Mouse (Mus musculus) T-helper 1 cell (primary cell): ENCODE measurements around the gene Kcnq1.

Source experiments
- in situ Hi-C: fragments of 300-600 bp; cut with MboI, MseI; formaldehyde crosslinking; loops from one replicate; pipeline ENCODE4 v1.15.1; 2025; ENCODE audit warnings: high pct_unique_total_duplicates

Kcnq1 gene

DNA sequence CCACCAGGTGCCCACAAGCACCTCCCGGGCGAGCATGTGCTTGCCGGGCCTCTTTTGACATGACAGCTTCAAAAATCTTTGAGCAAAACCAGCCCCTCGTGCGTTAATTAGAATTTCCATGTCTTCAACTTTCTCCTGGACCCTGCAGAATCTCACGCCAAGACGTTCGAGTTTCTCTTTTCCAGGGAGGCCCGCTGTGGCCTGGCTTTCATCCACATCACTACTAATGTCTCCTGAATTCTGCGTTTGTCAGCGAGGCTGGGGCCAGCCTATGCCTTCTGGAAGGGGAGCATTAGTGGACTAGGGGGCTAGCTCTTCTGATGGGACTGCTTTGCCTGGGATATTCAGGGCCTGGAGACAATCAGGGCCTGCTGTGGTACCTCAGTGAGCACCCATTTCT is 159.2 kb downstream of the Kcnq1 start:
- in situ Hi-C loops: no loop called here

DNA sequence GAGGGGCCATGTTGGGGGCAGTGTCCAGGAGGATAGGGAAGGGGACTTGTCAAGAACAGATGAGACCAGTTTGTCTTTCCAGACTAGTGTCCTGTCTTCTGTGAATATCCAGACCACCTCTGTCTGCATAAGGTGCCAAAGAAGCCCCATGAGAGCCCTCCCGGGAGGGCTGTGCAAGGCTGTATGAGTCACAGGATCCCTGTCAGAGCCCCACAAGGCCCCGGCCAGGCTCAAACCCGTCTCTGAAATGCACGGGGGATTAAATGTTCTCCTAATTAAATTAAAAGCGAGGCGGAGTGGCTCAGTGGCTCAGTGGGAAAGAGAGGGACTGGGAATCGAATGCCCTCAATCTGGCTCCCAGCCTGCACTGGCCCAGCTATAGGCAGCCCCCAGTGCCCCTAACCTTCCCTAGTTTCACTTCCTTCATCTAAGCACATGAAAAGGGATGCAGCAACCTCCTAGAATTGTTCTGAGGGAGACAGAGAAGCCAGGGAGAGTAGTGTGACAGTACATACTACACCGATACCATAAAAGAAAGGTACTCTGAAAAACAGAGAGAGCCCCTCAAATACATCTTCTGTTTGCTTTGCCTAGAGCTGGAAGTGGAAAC is 159.8 kb downstream of the Kcnq1 start:
- in situ Hi-C loops: no loop called here

DNA sequence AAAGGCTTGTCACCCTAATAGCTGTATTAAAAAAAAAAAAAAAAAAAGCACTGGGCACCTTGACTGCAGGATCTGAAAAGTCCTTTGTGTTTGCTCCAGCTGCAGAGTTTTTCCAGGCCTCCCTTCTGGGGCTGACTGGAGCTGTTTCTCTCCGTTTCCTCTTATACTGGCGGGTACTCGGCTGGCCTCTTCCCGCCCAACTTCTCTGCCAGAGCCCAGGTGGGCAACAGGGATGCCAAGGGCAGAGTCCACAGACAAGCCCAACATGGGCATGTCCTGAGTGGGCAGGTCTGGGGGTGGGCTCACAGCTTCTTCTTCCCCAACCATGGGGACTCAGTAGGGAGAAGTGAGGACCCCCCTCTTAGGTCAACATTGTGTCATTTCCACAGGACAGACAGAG is 167.6 kb downstream of the Kcnq1 start:
- in situ Hi-C loops: no loop called here

DNA sequence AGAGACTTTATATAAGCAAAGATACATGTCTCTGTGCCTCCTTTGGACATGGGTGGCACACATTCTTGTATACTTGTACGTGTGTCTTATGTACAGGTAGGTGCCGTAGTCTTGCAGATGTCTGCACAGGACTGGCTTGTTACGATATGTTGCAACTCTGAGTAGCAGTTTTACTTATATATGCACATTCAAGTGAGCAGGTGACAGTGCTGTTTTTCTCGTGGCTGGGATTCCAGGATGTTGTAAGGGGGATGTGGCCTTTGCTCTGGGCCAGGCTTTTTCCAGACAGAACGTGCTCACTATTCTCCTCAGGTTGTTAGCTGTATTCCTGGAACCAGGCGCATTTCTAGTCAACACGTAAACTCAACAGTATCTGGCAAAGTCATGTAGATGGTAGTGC is 168.9 kb downstream of the Kcnq1 start:
- in situ Hi-C loops: no loop called here

DNA sequence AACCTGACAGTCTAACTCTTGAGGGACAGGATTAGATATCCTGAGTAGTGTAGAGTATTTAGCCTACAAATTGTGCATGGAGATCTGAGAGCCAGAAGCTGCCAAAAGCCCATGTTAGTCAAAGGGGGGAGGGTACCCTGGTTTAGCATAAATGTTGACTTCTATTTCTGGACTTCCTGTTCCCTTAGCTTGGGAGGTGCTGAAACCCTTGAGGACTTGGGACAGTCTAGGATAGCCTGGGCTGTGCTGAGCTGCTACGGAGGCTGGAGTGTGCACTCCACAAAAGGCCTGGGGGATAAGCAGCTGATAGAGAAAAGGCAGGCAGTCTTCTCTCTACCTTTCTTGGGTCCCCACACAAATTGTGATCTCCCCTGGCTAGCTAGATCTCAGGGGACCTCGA is 177.5 kb downstream of the Kcnq1 start:
- in situ Hi-C loops: no loop called here

DNA sequence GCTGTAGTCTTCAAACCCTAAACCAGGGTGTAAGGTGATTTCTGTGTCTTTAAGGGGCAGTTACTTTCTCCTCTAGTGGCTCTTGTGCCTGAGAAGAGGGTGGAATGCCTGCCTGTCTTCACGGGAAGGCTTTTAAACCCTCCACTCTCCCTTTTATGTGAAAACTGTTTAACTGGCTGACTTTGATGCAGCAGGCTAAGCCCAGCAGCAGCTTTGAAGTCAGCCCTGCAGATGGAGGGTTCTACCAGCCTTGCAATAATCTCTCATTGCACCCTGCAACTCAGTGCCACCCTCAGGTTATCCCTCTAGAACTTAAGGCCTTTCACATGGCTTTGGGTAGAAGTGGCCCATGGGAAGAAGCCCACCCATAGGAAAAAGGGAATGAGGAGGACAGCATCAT is 178.7 kb downstream of the Kcnq1 start:
- in situ Hi-C loops: no loop called here

DNA sequence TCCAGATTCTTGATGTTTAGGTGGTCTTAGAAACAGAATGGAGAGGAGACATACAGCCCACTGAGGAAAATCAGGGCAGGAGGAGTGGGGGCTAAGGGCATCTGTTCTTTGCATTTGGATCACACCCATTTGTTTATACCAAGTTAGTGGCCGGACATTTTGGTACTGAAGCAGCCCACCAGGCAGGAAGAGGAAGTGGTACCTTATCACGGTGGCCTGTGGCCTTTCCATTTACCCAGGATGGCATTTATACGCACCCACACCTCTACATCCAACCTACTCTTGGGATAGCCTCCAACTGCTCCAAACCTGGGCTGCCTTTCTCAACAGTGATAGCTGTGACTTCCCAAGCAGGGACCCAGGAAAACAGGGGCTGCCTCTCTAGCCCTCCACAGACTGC is 179.3 kb downstream of the Kcnq1 start:
- in situ Hi-C loops: no loop called here

DNA sequence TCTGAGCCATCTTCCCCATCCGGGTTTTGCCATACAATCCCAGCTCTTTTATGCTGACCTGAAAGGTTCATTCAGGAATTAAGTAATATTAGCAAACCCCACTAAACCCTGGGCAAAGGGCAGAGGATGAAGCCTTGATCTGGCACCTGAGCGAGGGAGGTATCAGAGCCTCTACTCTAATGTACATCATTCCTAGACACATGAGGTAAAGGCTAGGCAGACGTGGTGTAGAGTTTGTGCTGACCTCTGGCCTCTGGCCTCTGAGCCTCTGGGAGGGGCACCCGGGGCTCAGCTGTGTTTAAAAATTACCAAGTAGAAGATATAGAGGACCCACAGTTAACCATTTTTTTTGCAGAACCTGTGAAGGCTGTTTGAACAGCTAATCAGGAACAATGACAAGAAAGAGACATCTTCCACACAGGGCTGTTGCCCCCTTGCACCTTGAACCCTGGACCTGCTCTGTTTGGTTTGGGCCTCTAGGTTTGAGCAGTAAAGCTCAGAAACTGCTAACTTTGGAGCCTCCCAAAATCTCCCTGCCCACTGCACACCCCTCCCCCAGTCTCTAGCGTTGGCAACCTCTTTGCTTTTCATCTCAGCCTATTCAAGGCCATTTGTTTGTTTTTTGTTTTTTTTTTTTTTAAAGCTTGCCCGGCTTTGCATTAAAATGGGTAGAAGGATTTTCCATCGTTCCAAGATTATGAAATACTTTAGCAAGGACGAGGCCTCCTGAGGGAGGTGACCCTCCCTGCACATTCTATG is 180.5 kb downstream of the Kcnq1 start:
- in situ Hi-C loops: no loop called here

DNA sequence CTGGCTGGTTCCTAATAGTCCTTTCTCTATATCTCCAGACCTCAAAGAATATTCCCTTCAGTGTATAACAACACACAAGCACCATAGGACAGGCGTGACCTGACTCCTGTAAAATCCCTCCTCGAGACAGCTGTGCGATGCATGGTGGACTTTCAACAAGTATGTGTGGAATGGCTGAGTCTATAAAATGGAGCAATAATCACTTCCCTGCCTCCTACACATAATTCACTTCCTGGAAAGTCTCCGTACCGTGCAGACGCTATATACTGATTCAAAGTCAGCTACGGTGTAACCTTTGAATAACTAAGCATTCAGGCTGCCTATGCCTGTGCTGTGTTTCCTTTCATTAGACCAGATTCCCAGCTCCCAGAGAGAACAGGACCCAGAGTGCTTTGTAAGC is 182.0 kb downstream of the Kcnq1 start:
- in situ Hi-C loops: no loop called here

DNA sequence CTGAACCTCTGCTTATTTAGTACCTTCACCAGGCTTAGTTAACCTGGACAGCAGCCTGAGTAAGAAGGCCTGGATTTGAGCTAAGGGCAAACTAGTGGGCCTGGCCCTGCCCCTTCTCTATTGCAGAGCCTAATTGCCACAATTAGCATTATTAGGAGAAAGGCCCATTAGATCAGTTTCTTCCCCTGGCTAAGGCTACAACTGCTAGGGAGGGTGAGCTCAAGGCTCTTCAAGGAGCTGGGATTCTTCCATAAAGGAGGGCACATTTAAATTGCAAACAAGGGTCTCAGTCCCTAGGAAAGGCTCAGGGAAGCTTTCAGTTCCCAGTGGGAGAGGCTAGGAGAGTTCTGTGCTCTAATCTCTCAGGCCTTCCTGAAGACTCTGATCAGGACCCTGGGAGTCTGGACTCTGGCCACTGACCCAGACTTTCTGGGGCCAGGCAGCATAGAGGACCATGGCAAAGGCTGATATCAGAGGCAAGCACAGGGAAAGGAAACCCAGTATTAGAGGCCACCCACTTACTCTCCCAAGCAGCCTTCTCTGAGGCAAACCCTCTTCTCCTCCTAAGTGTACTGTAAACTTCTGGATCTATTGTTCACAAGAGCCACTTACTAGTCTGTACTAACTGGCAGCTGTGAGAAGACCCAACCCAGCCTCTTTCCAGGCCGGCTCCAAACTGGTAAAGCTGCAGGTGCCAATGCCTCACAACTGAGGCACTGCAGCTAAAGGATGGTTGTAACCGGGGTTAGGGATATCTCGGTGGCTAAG is 183.1 kb downstream of the Kcnq1 start:
- in situ Hi-C loops: no loop called here

DNA sequence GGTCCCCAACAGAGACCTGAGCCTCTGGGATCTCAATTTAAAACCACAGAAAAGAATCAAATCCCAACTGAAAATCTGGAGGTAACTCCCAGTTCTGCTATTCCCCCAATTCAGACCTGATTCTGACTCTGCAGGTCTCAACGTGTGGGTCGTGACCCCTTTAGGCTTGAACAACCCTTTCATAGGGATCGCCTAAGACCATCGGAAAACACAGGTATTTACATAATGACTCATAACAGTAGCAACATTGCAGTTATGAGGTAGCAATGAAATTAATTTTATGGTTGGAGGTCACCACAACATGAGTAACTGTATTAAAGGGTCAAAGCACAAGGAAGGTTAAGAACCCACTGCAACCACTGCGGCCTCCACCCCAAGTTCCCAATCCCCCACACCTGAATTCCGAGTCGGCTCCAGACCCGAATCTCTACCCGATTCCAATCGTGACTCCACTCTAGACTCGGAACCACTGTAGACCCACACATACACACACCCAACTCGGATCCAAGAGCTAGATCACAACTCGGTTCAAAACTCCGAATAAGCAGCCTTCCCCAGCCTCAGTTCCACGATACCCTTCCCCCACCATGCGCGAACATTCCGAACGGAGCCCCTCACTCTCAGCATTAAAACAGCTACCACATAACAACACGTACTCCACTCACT is 188.7 kb downstream of the Kcnq1 start:
- in situ Hi-C loops: no loop called here

DNA sequence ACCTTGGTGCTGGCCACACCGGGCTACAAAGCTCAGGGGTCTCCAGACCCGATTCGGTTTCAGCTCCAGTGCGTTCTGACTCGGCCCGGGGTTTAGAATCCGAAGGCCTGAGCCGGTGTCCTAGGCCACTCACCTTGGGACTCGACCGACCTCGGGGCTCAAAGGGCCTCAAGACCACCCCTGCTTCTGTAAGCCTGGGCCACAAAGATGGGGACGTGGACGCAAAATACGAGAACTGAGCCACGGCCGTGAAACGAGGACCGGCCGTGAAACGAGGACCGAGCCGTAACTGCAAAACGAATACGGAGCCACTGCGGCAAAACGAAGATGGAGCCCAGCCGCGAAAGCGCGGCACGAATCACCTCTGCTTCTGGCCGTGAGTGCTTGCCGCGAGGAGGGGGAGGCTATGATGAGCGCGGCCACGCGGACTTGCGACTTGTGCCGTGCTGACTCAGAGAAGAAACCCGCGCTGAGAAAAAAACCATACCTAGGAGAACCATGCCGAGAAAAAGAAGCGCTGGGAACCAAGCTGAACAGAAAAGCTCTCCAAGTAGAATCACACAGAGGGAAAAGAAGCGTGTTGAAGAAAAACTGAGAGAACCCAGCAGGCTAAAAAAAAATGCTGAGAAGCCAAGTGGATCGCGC is 189.3 kb downstream of the Kcnq1 start:
- in situ Hi-C loops: no loop called here

DNA sequence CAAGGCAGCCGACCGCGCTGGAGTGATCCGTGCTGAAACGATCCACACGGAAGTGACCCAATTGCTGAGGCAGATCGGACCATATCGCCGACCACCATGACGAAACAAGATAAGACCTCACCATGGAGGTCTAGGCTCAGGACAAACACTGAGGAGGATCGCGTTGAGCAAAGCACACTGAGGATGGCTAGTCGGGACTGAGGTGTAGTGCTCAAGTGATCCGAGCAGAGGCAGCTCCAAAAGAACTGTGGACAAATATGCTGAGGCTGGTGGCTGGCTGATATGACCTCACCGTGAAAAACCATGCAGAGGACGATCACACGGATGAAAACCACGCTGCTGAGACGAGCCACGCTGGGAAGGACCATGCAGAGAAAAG is 189.8 kb downstream of the Kcnq1 start:
- in situ Hi-C loops: no loop called here

DNA sequence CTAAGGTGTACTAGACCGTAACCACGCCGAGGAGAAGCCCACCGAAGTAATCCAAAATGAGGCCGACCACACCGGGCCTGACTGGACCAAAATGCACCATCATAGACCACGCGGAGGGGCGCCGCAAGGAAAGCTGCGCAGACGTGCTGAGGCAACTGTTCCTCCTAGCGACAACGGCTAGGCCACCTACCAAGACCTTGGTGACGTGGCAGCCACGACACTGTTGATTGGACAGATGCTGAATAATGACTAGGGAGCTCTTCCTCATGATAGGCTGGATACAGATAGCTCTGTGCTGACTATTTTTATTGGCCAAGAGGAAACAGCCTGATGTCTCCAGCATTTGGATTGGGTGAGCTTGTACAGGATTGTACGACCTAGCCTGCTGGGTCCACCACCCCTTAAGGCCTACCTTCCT is 190.2 kb downstream of the Kcnq1 start:
- in situ Hi-C loops: no loop called here

DNA sequence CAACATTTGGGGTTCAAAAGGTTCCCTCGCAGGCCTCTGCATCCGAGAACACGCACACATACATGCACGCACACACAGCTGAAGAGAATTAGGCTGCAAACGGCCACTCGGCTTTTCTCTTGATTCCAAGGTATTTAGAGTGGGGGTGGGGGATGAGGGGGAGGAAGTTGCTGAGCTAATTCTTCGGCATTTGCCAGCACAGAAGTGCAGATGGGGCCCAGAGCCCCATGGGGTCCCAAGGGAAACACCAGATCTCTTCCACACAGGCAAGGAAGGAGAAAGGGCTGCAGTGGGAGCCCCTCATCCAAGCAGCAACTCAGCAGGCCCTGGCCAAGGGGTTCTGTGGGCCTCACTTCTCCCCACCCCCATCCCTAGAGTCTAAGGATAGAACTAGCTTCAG is 193.9 kb downstream of the Kcnq1 start:
- in situ Hi-C loops: no loop called here

DNA sequence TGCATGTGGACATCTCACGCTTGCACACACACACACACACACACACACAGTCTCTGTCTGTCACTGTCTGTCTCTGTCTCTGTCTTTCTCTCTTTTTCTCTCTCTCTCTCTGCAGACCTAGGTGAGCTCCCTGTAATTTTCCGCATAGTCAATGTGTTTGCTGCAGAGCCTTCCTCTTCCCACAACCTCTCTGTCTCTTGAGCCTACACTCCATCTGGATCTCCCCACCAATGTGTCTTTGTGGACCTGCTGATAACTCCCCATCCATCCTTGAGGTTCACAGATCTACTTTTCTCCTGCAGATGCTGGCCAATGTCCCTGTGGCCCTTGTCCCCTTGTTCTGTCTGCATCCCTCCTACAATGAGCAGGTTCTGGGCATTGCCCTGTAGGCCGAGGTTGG is 194.5 kb downstream of the Kcnq1 start:
- in situ Hi-C loops: no loop called here

DNA sequence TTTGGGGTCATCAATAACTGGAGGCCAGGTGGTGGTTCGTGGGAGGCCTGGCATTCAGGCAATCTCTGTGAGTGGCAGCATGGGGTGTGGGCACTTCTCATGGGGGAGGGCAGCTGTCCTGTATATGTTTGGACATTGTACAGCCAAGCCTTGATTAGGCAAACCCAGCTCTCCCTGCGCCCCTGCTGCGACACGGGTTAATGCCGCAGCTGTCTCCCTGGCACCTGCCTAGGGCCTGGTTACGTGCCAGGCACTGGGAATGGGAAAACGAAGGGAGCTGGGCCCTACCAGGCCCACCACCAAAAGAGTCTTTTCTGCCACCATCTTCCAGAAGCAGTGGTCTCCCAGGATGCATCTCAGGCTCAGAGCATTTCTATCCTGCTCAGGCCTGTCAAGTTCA is 196.0 kb downstream of the Kcnq1 start:
- in situ Hi-C loops: no loop called here

DNA sequence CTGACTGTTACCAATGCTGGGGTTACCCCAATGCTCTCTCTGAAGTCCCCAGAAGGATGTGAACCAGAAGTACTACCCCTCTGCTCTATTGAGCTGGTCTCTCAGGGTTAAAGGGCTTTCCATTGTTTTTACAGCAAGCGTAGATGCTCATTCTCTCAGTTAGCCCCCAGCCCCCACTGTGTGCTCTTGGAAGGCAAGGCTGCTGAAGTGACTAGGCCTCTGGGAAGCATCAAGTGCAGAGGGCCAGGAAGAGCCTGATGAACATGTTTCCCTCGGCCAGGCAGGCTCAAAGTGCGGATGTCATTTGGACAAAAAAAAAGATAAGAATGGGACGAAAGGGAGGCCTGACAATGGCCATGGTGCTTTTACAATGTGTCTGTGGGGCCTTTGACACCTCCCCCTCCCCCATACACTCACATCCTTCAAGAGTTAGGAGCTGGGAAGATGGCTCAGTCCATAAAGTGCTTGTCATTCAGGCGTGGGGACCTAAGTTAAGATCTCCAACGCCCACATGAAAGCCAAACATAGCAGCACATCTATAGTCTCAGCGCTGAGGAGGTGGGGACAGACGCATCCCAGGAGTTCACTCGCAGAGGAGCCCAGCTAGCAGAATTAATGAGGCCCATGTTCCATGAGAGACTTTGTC is 196.6 kb downstream of the Kcnq1 start:
- in situ Hi-C loops: no loop called here

DNA sequence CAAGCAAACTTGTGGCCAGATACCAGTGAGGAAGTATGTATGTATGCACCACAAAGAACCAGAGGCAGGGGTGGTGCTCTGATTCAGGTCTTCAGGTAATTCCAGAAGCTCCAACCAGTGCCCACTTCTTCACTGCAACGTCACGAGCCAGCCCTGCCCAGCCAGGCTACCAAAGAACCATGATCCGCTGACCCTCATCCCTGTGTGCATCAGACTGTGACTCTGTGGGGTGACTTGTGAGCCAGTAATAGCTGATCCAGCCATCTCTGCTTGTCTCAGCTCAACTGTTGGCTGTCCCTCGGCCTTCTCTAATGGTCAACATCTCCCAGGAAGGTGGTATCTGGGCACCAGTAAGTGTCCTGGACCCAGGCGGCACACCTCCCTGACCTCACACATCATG is 197.4 kb downstream of the Kcnq1 start:
- in situ Hi-C loops: no loop called here

DNA sequence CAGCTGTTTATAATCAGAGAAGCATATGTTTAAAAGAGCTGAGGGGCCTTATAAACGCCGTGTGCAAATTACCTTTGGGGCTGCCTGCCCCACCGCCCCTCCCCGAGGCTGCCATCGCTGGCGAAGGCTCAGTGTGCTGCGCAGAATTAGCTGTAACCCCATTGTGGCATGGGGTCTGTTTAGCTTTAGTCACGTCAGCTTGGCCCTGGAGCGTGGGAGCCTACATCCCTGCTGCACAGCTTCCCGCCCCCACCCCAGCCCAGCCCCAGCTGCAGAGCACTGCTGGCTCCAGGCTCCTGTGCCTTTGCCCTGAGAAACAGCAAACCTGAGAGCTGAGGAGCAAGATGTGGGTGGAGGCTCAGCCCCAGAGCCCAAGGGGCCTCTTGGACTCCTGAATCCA is 199.6 kb downstream of the Kcnq1 start:
- in situ Hi-C loops: no loop called here

DNA sequence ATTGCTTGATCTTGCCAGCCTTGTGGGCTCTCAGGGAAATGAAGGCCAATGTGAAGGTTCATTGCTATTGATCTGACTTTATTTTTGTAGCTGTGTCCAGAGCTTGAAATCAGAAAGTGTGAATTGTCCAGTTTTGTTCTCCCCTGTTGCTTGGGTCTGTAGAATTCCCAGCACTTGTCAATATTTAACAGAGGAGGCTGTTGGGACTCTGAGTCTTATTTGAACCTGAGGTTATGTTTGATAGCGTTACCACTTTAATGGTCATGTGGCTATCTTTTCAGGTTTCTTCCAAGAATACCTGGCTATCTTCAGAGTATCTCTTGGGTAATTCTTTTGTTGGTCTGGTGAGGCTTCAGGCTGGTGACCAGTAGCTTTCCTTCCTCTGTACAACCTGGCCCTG is 201.8 kb downstream of the Kcnq1 start:
- in situ Hi-C loops: no loop called here
